Mouse (Mus musculus): Measurements from ENCODE around the gene Pradc1. TPM values are rescaled to one million over a fixed set of nuclear protein-coding genes. Genes with fewer than 3 reads are reported as not detected.
"Not testable (repeated sequence)": the region's sequence is repeated elsewhere in the genome, so short reads cannot be mapped to it uniquely, and the experiment has no call there.

Gene Pradc1
- total RNA-seq, 2 experiments from 2014 or later = 15.8 to 17.9 TPM

GRCm38 (mm10) chr6:85452411-85452665, 568 bp upstream of the Pradc1 start:
- no peak for DNase-seq (ENCODE audit: extremely low spot score in 1 of 2, low spot score in 1 of 2)

DNA sequence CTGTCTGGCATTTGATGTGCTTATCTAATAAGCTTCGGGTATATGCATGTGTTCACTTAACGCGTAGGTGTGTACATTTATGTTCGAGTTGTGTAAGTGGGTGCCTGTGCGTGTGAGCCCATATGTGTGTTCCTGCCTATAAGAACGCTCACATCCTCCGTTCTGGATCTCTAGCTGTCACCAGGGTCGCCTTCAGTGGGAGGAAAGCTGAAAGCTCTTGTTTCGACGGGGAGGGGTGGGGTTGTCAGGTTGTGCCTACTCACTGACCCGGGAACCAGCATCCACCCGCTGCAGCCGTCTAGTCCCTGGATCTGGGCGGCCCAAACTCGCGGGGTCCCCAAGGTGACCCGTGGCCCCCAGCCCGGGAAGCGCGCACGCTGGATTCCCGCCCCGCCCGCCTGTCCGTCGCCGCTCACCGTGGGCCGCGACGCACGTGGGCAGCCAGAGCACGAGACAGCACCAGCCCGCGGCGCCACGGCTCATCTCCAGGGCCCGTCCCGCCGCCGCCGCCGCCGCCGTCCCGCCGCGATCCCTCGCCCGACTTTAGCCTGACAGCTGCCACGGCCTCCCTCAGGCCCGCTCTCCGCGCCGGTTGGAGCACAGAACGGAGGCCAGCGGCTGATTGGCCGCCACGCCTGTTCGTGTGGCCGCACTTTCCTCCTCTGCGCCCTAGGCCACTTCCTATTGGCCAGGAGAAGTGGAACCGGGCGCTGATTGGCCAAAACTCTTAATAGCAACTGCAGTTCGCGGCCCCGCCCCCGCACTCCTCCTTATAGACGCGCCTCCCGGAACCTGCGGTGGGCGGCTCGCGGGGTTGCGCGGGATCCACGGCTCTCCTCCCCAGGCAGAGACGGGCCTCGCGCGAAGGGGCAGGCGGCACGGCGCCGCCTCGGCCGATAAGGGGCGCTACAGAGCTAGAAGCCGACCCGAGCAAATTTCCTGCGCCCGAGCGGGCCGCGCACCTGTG, 790 bp downstream of the Pradc1 start, which contains the start of gene Cct7:
Cct7 (plus strand) TSS at position 818 of the 967 bp plus-strand sequence.
- peak; percentile 95 to 97 for DNase-seq (ENCODE audit: extremely low spot score in 1 of 2, low spot score in 1 of 2)

GRCm38 (mm10) chr6:85450140-85450539, 1.6 kb downstream of the Pradc1 start:
- not testable (repeated sequence) for DNase-seq (ENCODE audit: extremely low spot score in 1 of 2, low spot score in 1 of 2)

- DNase-seq (ENCODE audit: extremely low spot score in 1 of 2, low spot score in 1 of 2) = no peak
These were observed 4.4 kb downstream of the Pradc1 start for GRCm38 (mm10) chr6:85447351-85447750.

- DNase-seq (ENCODE audit: extremely low spot score in 1 of 2, low spot score in 1 of 2) = no peak
These were observed 6.5 kb downstream of the Pradc1 start for GRCm38 (mm10) chr6:85445286-85445685.

DNA sequence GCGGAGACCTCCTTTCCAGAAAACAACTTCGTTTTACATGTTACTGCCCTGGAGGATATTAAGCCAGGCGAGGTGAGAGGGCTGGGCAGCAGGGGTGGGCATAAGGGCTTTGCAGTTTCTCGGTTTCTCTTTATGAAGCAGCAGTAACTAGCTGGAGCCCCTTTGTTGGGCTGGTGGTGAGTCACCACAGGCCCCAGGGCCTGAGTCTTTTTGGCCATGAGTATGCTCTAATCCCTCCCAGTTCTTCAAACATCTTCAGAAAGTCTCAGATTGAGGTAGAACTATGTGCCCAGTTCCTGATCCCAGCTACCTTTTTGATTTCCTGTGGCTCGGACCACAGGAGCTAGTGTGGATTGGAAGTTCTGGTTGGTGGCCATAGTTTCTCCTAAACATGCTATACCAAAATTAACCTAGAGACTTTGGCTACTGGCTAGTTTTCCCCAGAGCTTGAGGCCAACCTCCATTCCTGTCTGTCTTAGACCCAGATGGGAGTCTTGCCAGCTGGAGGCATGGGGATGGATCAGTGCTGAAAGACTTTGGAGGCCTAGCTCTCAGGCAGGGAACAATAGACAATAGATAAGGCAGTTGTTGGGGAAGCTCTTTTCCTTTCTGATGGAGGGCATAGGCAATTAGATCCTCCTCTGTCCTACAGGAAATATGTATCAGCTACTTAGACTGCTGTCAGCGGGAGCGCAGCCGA, 7.4 kb downstream of the Pradc1 start:
- no peak for DNase-seq (ENCODE audit: extremely low spot score in 1 of 2, low spot score in 1 of 2)

DNA sequence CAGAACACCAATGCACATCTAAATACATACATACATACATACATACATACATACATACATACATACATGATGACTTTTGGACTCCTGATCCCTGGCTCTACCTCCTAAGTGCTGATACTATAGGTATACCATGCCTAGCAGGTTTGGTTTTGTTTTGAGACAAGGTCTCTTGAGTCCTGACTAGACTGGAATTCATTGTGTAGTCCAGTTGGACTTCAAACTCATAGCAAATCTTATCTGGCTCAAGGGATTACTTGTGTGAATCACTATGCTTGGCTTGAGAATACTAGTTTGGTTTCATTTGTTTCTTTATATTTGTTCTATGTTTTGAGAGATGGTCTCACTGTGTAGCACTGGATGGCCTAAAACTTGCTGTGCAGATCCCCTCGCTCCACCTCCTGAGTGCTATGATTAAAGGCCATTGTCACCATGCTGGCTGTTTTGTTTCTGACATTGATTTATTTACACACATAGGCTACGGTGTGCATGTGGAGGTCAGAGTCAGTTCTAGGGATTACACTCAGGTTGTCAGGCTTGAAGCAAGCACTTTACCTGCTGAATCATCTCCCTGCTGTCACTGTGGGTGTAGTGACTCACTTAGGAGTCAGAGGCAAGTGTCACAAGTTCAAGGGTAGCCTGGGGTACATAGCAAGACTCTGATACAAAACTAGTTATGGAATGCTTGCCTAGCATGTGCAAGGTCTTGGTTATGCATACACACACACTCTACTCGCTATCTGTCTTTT, 8.1 kb downstream of the Pradc1 start:
- no peak for DNase-seq (ENCODE audit: extremely low spot score in 1 of 2, low spot score in 1 of 2)

- no peak for DNase-seq (ENCODE audit: extremely low spot score in 1 of 2, low spot score in 1 of 2)
These were observed 10.6 kb downstream of the Pradc1 start for GRCm38 (mm10) chr6:85441142-85441541.

GRCm38 (mm10) chr6:85436631-85437030, 15.1 kb downstream of the Pradc1 start:
- DNase-seq (ENCODE audit: extremely low spot score in 1 of 2, low spot score in 1 of 2) = no peak

DNA sequence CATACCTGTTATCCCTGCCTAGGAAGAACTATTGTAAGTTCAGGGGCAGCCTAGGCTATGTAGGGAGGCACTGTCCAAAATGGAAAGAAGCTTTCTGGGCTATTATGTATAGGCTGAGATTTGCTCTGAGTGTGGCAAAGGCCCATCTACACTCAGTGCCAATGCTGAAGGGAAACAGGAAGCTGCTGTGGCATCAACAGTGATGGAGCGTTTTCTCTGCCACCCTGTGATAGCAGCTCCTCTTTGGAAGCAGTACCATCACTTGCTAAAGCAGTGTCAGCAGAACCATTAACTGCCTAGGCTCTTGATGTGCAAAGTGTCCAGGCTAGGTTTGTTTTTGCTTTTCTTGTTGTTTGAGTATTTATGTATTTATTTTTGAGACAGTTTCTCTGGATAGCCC, 15.6 kb downstream of the Pradc1 start:
- DNase-seq (ENCODE audit: extremely low spot score in 1 of 2, low spot score in 1 of 2) = no peak

DNA sequence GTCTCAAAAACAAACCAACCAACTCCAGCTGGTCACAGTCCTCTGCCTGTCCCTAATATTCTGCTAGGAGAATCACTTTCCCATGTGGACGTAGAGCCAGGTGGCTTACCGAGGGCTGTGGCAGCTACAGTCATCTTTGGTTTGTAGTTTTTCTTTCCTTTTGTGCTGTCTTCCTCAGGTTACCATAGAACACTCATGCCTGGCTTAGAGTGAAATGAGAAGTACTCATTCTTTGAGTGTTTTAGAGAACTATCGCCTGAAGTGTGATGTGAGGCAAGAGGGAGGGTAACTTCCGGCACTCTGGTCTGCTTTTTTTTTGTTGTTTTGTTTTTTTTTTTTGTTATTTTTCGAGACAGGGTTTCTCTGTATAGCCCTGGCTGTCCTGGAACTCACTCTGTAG, 17.9 kb downstream of the Pradc1 start:
- no peak for DNase-seq (ENCODE audit: extremely low spot score in 1 of 2, low spot score in 1 of 2)

DNA sequence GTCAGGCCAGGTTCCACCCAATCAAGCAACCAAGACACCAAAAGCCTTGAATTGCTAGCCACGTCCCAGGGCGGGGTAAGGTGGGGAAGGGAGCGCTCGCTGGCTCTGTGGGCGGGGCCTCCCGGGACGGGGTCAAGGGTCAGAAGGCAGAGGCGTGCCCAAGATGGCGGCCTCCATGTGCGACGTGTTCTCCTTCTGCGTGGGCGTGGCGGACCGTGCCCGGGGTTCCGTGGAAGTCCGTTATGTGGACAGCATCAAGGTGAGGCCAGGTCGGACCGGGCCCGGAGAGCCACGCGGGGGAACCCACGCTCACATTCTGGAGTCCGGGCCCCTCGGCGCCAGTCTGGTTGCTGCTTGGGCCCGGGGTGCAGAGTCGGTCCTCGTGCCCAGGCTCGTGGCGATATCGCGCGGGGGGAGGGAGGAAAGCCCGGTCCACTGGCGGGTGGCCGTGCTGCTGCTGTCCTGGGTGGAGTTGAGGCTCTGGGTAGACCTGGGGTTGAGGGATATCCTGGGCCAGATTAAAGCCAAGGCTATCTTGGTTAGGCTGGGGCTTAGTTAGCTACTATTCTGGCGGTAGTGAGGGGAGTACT, 19.8 kb downstream of the Pradc1 start, which contains the start of gene Smyd5:
Smyd5 (plus strand) TSS at position 148 of the 590 bp plus-strand sequence.
- peak; percentile 73 to 74 for DNase-seq (ENCODE audit: extremely low spot score in 1 of 2, low spot score in 1 of 2)

GRCm38 (mm10) chr6:85431274-85431841, 20.4 kb downstream of the Pradc1 start:
- DNase-seq (ENCODE audit: extremely low spot score in 1 of 2, low spot score in 1 of 2) = no peak

GRCm38 (mm10) chr6:85423836-85424379, 27.9 kb downstream of the Pradc1 start, which contains the start of gene Noto:
TSS of gene Noto (plus strand) at chr6:85423886.
- DNase-seq (ENCODE audit: extremely low spot score in 1 of 2, low spot score in 1 of 2) = no peak

DNA sequence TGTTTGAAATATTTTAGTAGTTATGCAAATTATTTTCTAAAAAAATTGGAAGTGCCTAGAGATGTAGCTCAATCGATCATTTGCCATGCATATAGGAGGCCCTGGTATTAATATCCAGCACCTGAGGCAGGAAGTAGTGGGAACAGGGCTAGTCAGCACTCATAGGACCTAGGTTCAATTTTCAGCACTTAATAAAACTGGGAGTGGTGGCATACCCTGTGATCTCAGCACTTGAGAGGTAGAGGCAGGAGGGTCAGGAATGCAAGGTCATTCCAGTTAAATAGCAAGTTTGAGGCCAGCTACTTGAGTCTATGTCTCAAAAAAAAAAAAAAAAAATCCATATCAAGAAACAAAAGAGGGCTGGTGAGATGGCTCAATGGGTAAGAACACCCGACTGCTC, 32.6 kb downstream of the Pradc1 start:
- no peak for DNase-seq (ENCODE audit: extremely low spot score in 1 of 2, low spot score in 1 of 2)

DNA sequence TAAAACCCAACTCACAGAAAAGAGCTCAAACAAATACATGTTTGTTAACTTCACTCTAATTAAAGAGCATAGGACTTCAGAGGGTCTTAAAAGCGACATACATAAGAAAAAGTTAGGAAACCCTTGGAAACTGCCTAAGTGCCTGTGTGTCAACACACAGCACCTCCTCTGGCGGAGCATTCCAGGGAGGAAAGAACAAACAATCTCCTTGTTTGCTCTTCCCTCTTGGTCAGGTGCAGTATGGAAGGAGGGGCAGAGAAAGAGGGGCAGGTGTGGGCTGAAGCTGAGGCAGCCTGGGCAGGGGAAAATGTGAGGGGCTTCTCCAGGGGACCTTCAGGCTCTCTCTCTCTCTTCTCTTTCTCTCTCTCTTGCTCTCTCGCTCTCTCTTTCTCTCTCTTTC, 35.9 kb downstream of the Pradc1 start:
- DNase-seq (ENCODE audit: extremely low spot score in 1 of 2, low spot score in 1 of 2) = no peak

- peak; percentile 29 to 56 for DNase-seq (ENCODE audit: extremely low spot score in 1 of 2, low spot score in 1 of 2)
These were observed 40.9 kb downstream of the Pradc1 start for GRCm38 (mm10) chr6:85410771-85411273.

DNA sequence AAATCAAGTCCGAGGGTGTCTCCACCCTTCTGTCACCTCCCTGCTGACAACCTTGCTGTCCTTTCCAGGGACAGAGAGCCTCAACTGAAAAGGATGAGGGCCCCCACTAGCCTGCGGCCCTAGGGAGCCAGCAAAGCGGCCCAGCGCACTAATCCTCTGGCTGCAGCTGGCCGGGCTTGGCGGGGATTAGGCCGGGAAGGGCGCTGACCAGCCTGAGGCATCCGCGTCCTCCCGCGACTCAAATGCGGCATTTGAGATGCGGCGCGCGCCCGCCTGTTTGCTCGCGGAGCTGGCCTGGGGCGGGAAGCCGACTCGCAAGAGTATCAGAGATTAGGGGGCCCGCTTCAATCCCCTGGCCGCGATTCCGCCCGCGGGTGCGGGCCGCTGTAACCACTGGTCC, 42.8 kb downstream of the Pradc1 start:
- no peak for DNase-seq (ENCODE audit: extremely low spot score in 1 of 2, low spot score in 1 of 2)

DNA sequence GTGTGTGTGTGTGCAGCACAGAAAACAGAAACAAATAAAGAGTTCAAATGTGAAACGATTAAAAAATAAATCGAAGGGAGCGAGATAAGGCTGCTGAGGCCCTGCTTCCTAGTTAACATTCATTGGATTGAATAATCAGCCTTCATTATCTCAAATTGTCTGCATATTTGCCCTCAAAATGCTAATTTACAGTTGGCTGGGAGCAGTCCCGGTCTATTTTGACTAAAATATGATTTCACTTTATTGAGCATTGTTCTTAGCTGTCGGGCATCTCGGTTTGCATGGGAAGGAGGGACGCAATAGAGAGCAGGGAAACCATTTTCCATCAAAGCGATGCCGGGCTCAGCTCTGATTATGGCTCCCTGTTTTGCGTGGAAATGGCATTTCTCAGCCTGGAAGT, 48.7 kb downstream of the Pradc1 start:
- DNase-seq (ENCODE audit: extremely low spot score in 1 of 2, low spot score in 1 of 2) = no peak

GRCm38 (mm10) chr6:85402613-85403012, 49.2 kb downstream of the Pradc1 start:
- DNase-seq (ENCODE audit: extremely low spot score in 1 of 2, low spot score in 1 of 2) = no peak

Data from layer of hippocampus, postnatal 25 days (tissue).